Mouse (Mus musculus): ENCODE results near the gene Kat7.

- TF ChIP-seq POLR2A (IDR thresholded peaks at IDR 0.05; ENCODE audit: extremely low read depth, insufficient read depth, low read length) = no peak
- TF ChIP-seq CTCF (IDR thresholded peaks at IDR 0.05; ENCODE audit: low read depth, low read length) = no peak
Observed at GRCm38 (mm10) chr11:95354228-95354944, 44.3 kb upstream of the Kat7 start.
